Mouse (Mus musculus): Measurements from ENCODE around the gene Ubald2.

GRCm38 (mm10) chr11:116434967-116435752 lies 1.3 kb downstream of the Ubald2 start:
- TF ChIP-seq CTCF (IDR thresholded peaks at IDR 0.05; ENCODE audit: extremely low read depth, insufficient read length, insufficient replicate concordance, low read depth, low read length) (no peak), POLR2A (IDR thresholded peaks at IDR 0.05; ENCODE audit: low read depth, low read length) (no peak)
